Comparison of ENCODE assay signal across 25 mouse cellular contexts in the genomic region with DNA sequence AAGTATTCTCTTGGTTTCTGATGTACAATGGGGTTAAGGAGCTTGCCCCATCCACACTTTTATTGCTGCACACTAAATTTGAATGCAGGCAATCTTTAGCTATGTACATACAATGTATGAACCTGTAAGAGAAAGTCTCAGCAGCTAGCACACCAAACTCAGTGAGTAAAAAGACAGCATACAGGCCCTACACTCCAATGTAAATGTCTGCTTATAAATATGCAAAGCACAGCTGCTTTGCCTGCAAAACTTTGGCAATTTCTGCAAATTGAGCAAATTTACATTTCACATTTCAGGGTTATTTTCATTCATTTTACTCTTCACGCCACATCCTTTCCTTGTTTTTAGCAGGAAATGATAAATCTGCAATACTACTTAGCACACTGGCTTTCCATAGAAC.
DNase-seq lines count a peak whose midpoint lies in the region; ATAC-seq lines count a peak whose summit lies in the region.
"Had no signal": no experiment of that assay in that cellular context is flagged by ENCODE, and none has a peak within 500 bp of the region (broad histone marks: within the 10 kb centered on the region; RNA-seq: fewer than 3 reads in every experiment).

No protein-coding gene starts in this region.

- no peak overlapping the region for H3K9ac ChIP-seq in embryonic facial prominence, embryonic 14.5 days (ENCODE audit: low read depth, low read length)
- H3K9ac ChIP-seq in forebrain, embryonic 16.5 days (replicated peaks; ENCODE audit: low read depth, low read length) = no peak overlapping the region
- H3K9ac ChIP-seq: embryonic facial prominence, embryonic 13.5 days; hindbrain, embryonic 13.5 days; intestine, embryonic 15.5 days had no signal

- H3K4me1 ChIP-seq in embryonic facial prominence, embryonic 14.5 days (ENCODE audit: control insufficient read depth, insufficient read depth, low read length) = no peaks in the 10 kb centered on the region
- H3K4me1 ChIP-seq in embryonic facial prominence, embryonic 10.5 days = no peaks in the 10 kb centered on the region
- peaks cover 13% of the 10 kb centered on the region for H3K4me1 ChIP-seq in forebrain, embryonic 16.5 days (replicated peaks; ENCODE audit: control insufficient read depth, insufficient read depth, low read length)
- H3K4me1 ChIP-seq: embryonic facial prominence, embryonic 13.5 days; hindbrain, embryonic 13.5 days; intestine, embryonic 15.5 days had no signal

- WGBS in embryonic facial prominence, embryonic 14.5 days = 61% methylated on average over 1 of the region's 1 CpGs
- WGBS in embryonic facial prominence, embryonic 10.5 days = 86% methylated on average over 1 of the region's 1 CpGs
- 31% methylated on average over 1 of the region's 1 CpGs for WGBS in forebrain, embryonic 16.5 days

- no peak overlapping the region for H3K4me3 ChIP-seq in embryonic facial prominence, embryonic 14.5 days (ENCODE audit: low read depth, low read length)
- no peak overlapping the region for H3K4me3 ChIP-seq in embryonic facial prominence, embryonic 10.5 days
- no peak overlapping the region for H3K4me3 ChIP-seq in forebrain, embryonic 16.5 days (replicated peaks; ENCODE audit: low read length)
- H3K4me3 ChIP-seq: embryonic facial prominence, embryonic 13.5 days; gastrocnemius, adult 2 months; hindbrain, embryonic 10.5 days; hindbrain, embryonic 13.5 days; intestine, embryonic 15.5 days had no signal

- H3K27me3 ChIP-seq in embryonic facial prominence, embryonic 14.5 days (replicated peaks; ENCODE audit: control insufficient read depth, insufficient read depth, low read length) = no peaks in the 10 kb centered on the region
- H3K27me3 ChIP-seq in embryonic facial prominence, embryonic 10.5 days (replicated peaks; ENCODE audit: low read depth, poor library complexity, severe bottlenecking) = no peaks in the 10 kb centered on the region
- no peaks in the 10 kb centered on the region for H3K27me3 ChIP-seq in forebrain, embryonic 16.5 days (replicated peaks; ENCODE audit: control insufficient read depth, insufficient read depth, low read length)
- H3K27me3 ChIP-seq: CH12.LX; embryonic facial prominence, embryonic 13.5 days; hindbrain, embryonic 13.5 days; intestine, embryonic 15.5 days; Patski had no signal

- intact Hi-C loops in heart, postnatal 36 days (cut with DNase I) = no loop called here

- no peak for ATAC-seq in embryonic facial prominence, embryonic 14.5 days (ENCODE audit: low read depth)
- peak; percentile 69 for ATAC-seq in frontal cortex, adult (ENCODE audit: low TSS enrichment)
- peak; percentile 46; the same call in 1 of the 2 replicates for ATAC-seq in forebrain, embryonic 16.5 days
- ATAC-seq: hindbrain, embryonic 16.5 days; intestine, embryonic 15.5 days; Patski had no signal

- peak; percentile 14 for DNase-seq in embryonic facial prominence, embryonic 14.5 days (ENCODE audit: low spot score)
- DNase-seq in embryonic facial prominence, embryonic 10.5 days (ENCODE audit: low spot score) = no peak
- DNase-seq in frontal cortex, postnatal 25 days (ENCODE audit: low spot score in 2 of 2) = no peak
- no peak for DNase-seq in heart, postnatal 36 days
- no peak for DNase-seq in adrenal gland, adult 8-10 months
- DNase-seq: adrenal gland, postnatal 14 days; cerebellum, adult 18-20 months; cerebellum, adult 9-10 months; cerebellum, postnatal 14 days; gastrocnemius, adult 2 months; gastrocnemius, postnatal 14 days; heart, adult 11 months; kidney, adult 11 months; kidney, adult 8-10 months had no signal

- H3K4me2 ChIP-seq in embryonic facial prominence, embryonic 14.5 days (ENCODE audit: low read depth, low read length) = no peak overlapping the region
- no peak overlapping the region for H3K4me2 ChIP-seq in forebrain, embryonic 16.5 days (ENCODE audit: low read length)
- H3K4me2 ChIP-seq: embryonic facial prominence, embryonic 13.5 days; heart, embryonic 11.5 days; hindbrain, embryonic 13.5 days; intestine, embryonic 15.5 days had no signal

- no peaks in the 10 kb centered on the region for H3K9me3 ChIP-seq in embryonic facial prominence, embryonic 14.5 days (ENCODE audit: control insufficient read depth, low read length)
- no peaks in the 10 kb centered on the region for H3K9me3 ChIP-seq in embryonic facial prominence, embryonic 10.5 days
- no peaks in the 10 kb centered on the region for H3K9me3 ChIP-seq in forebrain, embryonic 16.5 days (ENCODE audit: control insufficient read depth, low read length)
- H3K9me3 ChIP-seq: embryonic facial prominence, embryonic 13.5 days; G1E; hindbrain, embryonic 10.5 days; hindbrain, embryonic 13.5 days; intestine, embryonic 15.5 days had no signal

- no peak overlapping the region for H3K27ac ChIP-seq in embryonic facial prominence, embryonic 14.5 days (replicated peaks; ENCODE audit: low read depth, low read length)
- no peak overlapping the region for H3K27ac ChIP-seq in embryonic facial prominence, embryonic 10.5 days (replicated peaks)
- peak overlapping the region; percentile 75 for H3K27ac ChIP-seq in forebrain, embryonic 16.5 days (ENCODE audit: low read length)
- H3K27ac ChIP-seq: embryonic facial prominence, embryonic 13.5 days; gastrocnemius, adult 2 months; hindbrain, embryonic 10.5 days; hindbrain, embryonic 13.5 days; intestine, embryonic 15.5 days had no signal

- H3K36me3 ChIP-seq in embryonic facial prominence, embryonic 14.5 days (ENCODE audit: control insufficient read depth, insufficient read depth, low read length) = no peaks in the 10 kb centered on the region
- no peaks in the 10 kb centered on the region for H3K36me3 ChIP-seq in embryonic facial prominence, embryonic 10.5 days (replicated peaks)
- H3K36me3 ChIP-seq in forebrain, embryonic 16.5 days (ENCODE audit: control insufficient read depth, insufficient read depth) = no peaks in the 10 kb centered on the region
- H3K36me3 ChIP-seq: embryonic facial prominence, embryonic 13.5 days; G1E; hindbrain, embryonic 10.5 days; hindbrain, embryonic 13.5 days; intestine, embryonic 15.5 days had no signal
